Mouse (Mus musculus): ENCODE data around the gene Cmip. TPM values are rescaled to one million over a fixed set of nuclear protein-coding genes. Genes with fewer than 3 reads are reported as not detected.

The Cmip gene
- polyA plus RNA-seq, 1 experiment from 2014 or later, result 112 TPM

DNA sequence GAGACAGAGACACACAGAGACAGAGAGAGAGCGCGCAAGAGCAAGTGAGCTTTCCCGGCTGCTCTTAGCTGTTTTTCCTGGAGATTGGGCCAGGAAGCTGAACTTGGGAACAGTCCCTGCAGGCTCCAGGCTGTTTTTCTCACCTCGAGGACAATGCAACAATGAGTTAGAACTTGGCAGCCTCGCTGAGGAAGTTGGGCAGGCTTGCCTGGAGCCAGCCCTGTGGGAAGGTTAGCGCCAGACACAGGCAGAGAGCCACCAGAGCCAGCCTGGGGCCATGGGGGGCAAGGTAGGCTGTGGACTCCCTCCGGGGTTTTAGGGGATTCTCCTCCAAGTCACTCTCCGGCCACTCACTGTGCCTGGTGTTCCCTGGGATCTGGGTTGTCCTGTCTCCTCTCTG lies 123.9 kb downstream of the Cmip start:
- peaks cover 13% of the 10 kb centered on the region for H3K4me1 ChIP-seq
- no peak overlapping the region for H3K9ac ChIP-seq
- no peak overlapping the region for H3K4me2 ChIP-seq (replicated peaks)
- H3K27ac ChIP-seq, result no peak overlapping the region
- no peak for ATAC-seq (ENCODE audit: low FRiP score, low read depth)
- 84% methylated on average over 8 of the region's 8 CpGs for WGBS
- H3K9me3 ChIP-seq, result peaks cover 5% of the 10 kb centered on the region; the same call in 1 of the 2 replicates
- no peak overlapping the region for H3K4me3 ChIP-seq
- peaks cover 25% of the 10 kb centered on the region for H3K36me3 ChIP-seq
- H3K27me3 ChIP-seq (replicated peaks), result no peaks in the 10 kb centered on the region

DNA sequence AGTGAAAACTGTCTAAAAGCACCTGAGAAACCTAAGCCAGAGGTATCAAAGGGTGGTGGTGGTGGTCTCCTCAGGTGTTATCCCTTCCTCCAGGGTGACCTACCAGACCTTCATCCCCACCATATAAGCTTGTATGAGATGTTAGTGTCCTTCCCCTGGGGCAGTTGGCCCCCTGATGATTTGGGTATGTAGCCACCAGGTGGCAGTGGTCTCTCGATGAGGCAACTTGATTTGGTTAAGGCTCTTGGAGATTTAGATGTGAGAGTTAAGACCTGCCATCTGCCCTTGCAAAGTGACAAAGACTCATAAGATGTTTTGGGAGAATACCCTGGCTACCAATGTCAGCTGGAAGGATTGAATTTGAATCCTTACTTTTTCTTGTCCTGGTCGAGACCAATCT lies 129.3 kb downstream of the Cmip start:
- Histone ChIP-seq H3K4me2 (replicated peaks) (no peak overlapping the region), H3K27me3 (replicated peaks) (no peaks in the 10 kb centered on the region), H3K9me3 (peaks cover 5% of the 10 kb centered on the region; the same call in 1 of the 2 replicates), H3K4me1 (peaks cover 14% of the 10 kb centered on the region), H3K9ac (no peak overlapping the region), H3K36me3 (peaks cover 16% of the 10 kb centered on the region), H3K4me3 (no peak overlapping the region), H3K27ac (no peak overlapping the region)
- 81% methylated on average over 2 of the region's 2 CpGs for WGBS
- no peak for ATAC-seq (ENCODE audit: low FRiP score, low read depth)

DNA sequence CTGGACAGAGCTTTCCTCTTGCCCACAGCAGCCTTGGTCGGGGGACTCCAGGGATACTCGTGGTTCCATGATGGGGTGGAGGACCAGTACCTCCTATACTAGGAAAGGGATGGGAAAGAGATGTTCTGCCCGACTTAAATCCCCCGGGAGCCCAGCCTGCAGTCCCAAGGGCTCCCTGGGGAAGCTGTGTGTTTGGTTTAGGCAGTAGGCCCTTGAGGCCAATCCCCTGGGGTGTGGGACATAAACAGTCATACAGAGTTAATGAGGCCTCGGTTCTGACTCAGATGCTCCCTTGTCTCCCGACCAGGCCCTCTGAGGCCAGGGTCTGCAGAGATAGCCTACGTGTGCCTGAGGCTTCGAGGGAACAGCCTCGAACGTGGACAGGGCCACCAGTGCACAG lies 130.8 kb downstream of the Cmip start:
- peaks cover 5% of the 10 kb centered on the region; the same call in 1 of the 2 replicates for H3K9me3 ChIP-seq
- no peak overlapping the region for H3K27ac ChIP-seq
- H3K36me3 ChIP-seq, result peaks cover 16% of the 10 kb centered on the region
- no peak overlapping the region for H3K9ac ChIP-seq
- H3K4me2 ChIP-seq (replicated peaks), result no peak overlapping the region
- WGBS, result 47% methylated on average over 10 of the region's 10 CpGs
- ATAC-seq (ENCODE audit: low FRiP score, low read depth), result no peak
- H3K4me1 ChIP-seq, result peaks cover 14% of the 10 kb centered on the region
- H3K27me3 ChIP-seq (replicated peaks), result no peaks in the 10 kb centered on the region
- H3K4me3 ChIP-seq, result no peak overlapping the region

DNA sequence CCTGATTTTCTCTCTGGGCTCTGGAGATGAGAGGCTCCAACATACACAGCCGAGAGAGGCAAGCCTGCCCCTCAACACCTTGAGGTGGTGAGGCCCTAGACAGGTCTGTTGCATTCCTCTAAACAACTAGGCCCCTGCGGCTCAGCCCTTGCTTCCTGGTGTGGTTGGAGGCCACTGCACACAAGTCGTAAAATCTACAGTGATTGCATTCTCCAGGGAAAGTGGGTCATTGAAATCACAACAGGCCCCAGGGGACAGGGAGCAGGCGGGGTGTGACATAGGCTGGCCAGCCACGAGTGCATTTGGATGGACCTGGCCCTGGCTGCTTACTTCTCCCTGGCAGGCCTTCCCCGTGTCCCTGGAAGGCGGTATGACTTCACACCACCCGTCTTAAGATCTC lies 131.5 kb downstream of the Cmip start:
- no peak overlapping the region for H3K27ac ChIP-seq
- WGBS, result 42% methylated on average over 8 of the region's 8 CpGs

GRCm38 (mm10) chr8:117393853-117394252 lies 137.0 kb downstream of the Cmip start:
- H3K27me3 ChIP-seq (replicated peaks), result no peaks in the 10 kb centered on the region
- WGBS, result 74% methylated on average over 6 of the region's 6 CpGs
- no peak for ATAC-seq (ENCODE audit: low FRiP score, low read depth)
- no peak overlapping the region for H3K4me2 ChIP-seq (replicated peaks)
- H3K9ac ChIP-seq, result no peak overlapping the region
- no peak overlapping the region for H3K4me3 ChIP-seq
- H3K9me3 ChIP-seq, result no peaks in the 10 kb centered on the region
- peaks cover 7% of the 10 kb centered on the region for H3K4me1 ChIP-seq
- peaks cover 10% of the 10 kb centered on the region; the same call in 1 of the 2 replicates for H3K36me3 ChIP-seq
- no peak overlapping the region for H3K27ac ChIP-seq

More for the DNA sequence above, 131.5 kb downstream of the Cmip start:
- Histone ChIP-seq H3K9me3 (peaks cover 5% of the 10 kb centered on the region; the same call in 1 of the 2 replicates), H3K9ac (no peak overlapping the region), H3K4me1 (peaks cover 14% of the 10 kb centered on the region), H3K27me3 (replicated peaks) (no peaks in the 10 kb centered on the region), H3K4me3 (no peak overlapping the region), H3K36me3 (peaks cover 16% of the 10 kb centered on the region), H3K4me2 (replicated peaks) (no peak overlapping the region)
- ATAC-seq (ENCODE audit: low FRiP score, low read depth), result no peak

GRCm38 (mm10) chr8:117395055-117395454 lies 138.2 kb downstream of the Cmip start:
- Histone ChIP-seq H3K36me3 (peaks cover 10% of the 10 kb centered on the region; the same call in 1 of the 2 replicates), H3K9ac (no peak overlapping the region), H3K9me3 (no peaks in the 10 kb centered on the region), H3K4me1 (peaks cover 18% of the 10 kb centered on the region), H3K4me3 (no peak overlapping the region), H3K27ac (no peak overlapping the region), H3K4me2 (replicated peaks) (no peak overlapping the region), H3K27me3 (replicated peaks) (no peaks in the 10 kb centered on the region)
- no peak for ATAC-seq (ENCODE audit: low FRiP score, low read depth)
- 73% methylated on average over 7 of the region's 7 CpGs for WGBS

DNA sequence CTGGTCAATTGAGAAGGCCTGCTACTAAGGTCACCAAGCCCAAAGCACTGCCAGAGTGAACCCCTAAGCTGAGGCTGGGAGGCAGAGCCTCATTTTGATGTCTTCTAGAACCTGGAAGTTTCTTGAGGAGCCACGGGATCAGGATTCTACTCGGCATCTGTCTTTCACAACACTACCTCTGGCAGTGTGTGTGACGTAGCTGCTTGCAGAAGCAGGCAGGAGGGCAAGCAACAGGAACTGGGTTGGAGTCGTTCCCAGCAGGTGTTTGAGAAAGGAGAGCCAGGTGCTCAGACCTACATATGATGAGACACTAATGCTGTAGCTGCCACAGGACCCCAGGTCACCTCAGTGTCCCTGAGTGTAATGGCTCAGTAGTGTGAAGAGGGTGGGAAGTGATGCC lies 140.0 kb downstream of the Cmip start:
- no peaks in the 10 kb centered on the region for H3K9me3 ChIP-seq
- no peak overlapping the region for H3K4me2 ChIP-seq (replicated peaks)
- 96% methylated on average over 4 of the region's 4 CpGs for WGBS
- H3K27ac ChIP-seq, result no peak overlapping the region
- H3K4me1 ChIP-seq, result peaks cover 24% of the 10 kb centered on the region
- H3K36me3 ChIP-seq, result peaks cover 10% of the 10 kb centered on the region; the same call in 1 of the 2 replicates
- no peak overlapping the region for H3K4me3 ChIP-seq
- H3K9ac ChIP-seq, result no peak overlapping the region; the same call in 1 of the 2 replicates
- no peak for ATAC-seq (ENCODE audit: low FRiP score, low read depth)
- H3K27me3 ChIP-seq (replicated peaks), result no peaks in the 10 kb centered on the region

GRCm38 (mm10) chr8:117397751-117398150 lies 140.9 kb downstream of the Cmip start:
- Histone ChIP-seq H3K9me3 (no peaks in the 10 kb centered on the region), H3K27ac (no peak overlapping the region), H3K4me1 (peaks cover 31% of the 10 kb centered on the region), H3K9ac (no peak overlapping the region), H3K36me3 (peaks cover 10% of the 10 kb centered on the region; the same call in 1 of the 2 replicates), H3K4me3 (no peak overlapping the region), H3K4me2 (replicated peaks) (no peak overlapping the region), H3K27me3 (replicated peaks) (no peaks in the 10 kb centered on the region)
- no peak for ATAC-seq (ENCODE audit: low FRiP score, low read depth)
- WGBS, result 97% methylated on average over 15 of the region's 15 CpGs

DNA sequence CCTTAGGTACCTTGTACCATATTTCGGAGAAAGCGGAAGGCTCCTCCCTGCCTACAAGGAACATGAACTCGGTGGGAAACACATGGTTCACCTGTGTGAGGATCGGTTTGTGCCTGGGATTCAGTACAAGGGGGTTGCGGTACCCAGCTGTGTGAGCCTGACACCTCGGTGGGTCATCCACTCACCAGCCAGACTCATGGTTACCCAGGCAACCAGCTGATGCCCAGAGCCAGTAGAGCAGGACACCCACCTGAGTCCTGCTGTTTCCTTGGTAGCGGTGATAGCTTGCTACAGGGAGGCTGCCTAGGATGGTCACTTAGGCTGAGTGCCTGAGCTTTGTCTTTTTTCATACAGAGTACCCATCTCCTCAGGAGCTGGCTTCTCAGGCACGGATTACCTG lies 142.4 kb downstream of the Cmip start:
- Histone ChIP-seq H3K27me3 (replicated peaks) (no peaks in the 10 kb centered on the region), H3K9ac (no peak overlapping the region), H3K4me2 (replicated peaks) (no peak overlapping the region), H3K9me3 (no peaks in the 10 kb centered on the region), H3K4me1 (peaks cover 46% of the 10 kb centered on the region), H3K27ac (no peak overlapping the region), H3K4me3 (no peak overlapping the region), H3K36me3 (peaks cover 10% of the 10 kb centered on the region; the same call in 1 of the 2 replicates)
- no peak for ATAC-seq (ENCODE audit: low FRiP score, low read depth)
- WGBS, result 76% methylated on average over 8 of the region's 8 CpGs

GRCm38 (mm10) chr8:117400820-117401219 lies 144.0 kb downstream of the Cmip start:
- Histone ChIP-seq H3K4me3 (no peak overlapping the region), H3K36me3 (peaks cover 6% of the 10 kb centered on the region; the same call in 1 of the 2 replicates), H3K4me2 (replicated peaks) (no peak overlapping the region), H3K9me3 (no peaks in the 10 kb centered on the region), H3K9ac (no peak overlapping the region), H3K4me1 (peaks cover 44% of the 10 kb centered on the region), H3K27me3 (replicated peaks) (no peaks in the 10 kb centered on the region), H3K27ac (no peak overlapping the region)
- no peak for ATAC-seq (ENCODE audit: low FRiP score, low read depth)
- WGBS, result 87% methylated on average over 6 of the region's 6 CpGs

- H3K27ac ChIP-seq, result peak overlapping the region; percentile 4; the same call in 1 of the 2 replicates
- H3K4me1 ChIP-seq, result peaks cover 44% of the 10 kb centered on the region
These were observed 145.0 kb downstream of the Cmip start for GRCm38 (mm10) chr8:117401880-117402279.

GRCm38 (mm10) chr8:117402911-117403704 lies 146.2 kb downstream of the Cmip start:
- peaks cover 44% of the 10 kb centered on the region for H3K4me1 ChIP-seq
- WGBS, result 58% methylated on average over 9 of the region's 9 CpGs
- no peak overlapping the region for H3K4me3 ChIP-seq
- no peaks in the 10 kb centered on the region for H3K9me3 ChIP-seq
- ATAC-seq (ENCODE audit: low FRiP score, low read depth), result no peak; the same call in 1 of the 2 replicates
- peak overlapping the region; percentile 14; the same call in 1 of the 2 replicates for H3K4me2 ChIP-seq (replicated peaks)
- H3K9ac ChIP-seq, result no peak overlapping the region
- no peaks in the 10 kb centered on the region for H3K27me3 ChIP-seq (replicated peaks)
- H3K27ac ChIP-seq, result no peak overlapping the region; the same call in 1 of the 2 replicates
- H3K36me3 ChIP-seq, result no peaks in the 10 kb centered on the region

More at GRCm38 (mm10) chr8:117401880-117402279, 145.0 kb downstream of the Cmip start:
- Histone ChIP-seq H3K9ac (no peak overlapping the region), H3K36me3 (peaks cover under 1% of the 10 kb centered on the region; the same call in 1 of the 2 replicates), H3K4me3 (no peak overlapping the region), H3K27me3 (replicated peaks) (no peaks in the 10 kb centered on the region), H3K4me2 (replicated peaks) (no peak overlapping the region), H3K9me3 (no peaks in the 10 kb centered on the region)
- ATAC-seq (ENCODE audit: low FRiP score, low read depth), result no peak
- WGBS, result 69% methylated on average over 14 of the region's 14 CpGs
